In genomic region chr1:153661689-153662002, GRCm38 (mm10) we compare ENCODE assay signal across 10 mouse cellular contexts. TPM values are rescaled to one million over a fixed set of nuclear protein-coding genes. Genes with fewer than 3 reads are reported as not detected.
A peak's percentile ranks its signal among the peaks of the same experiment; 100 is the strongest.
DNase-seq lines count a peak whose midpoint lies in the region; ATAC-seq lines count a peak whose summit lies in the region.
"Had no signal": no experiment of that assay in that cellular context is flagged by ENCODE, and none has a peak within 500 bp of the region (broad histone marks: within the 10 kb centered on the region; RNA-seq: fewer than 3 reads in every experiment).

No protein-coding gene starts in this region.

- no peak overlapping the region for H3K4me3 ChIP-seq in heart, embryonic 12.5 days
- H3K4me3 ChIP-seq in forebrain, embryonic 10.5 days = peak overlapping the region; percentile 22
- no peak overlapping the region for H3K4me3 ChIP-seq in kidney, embryonic 14.5 days (ENCODE audit: low read length)
- peak overlapping the region; percentile 16 for H3K4me3 ChIP-seq in midbrain, embryonic 13.5 days (replicated peaks)

- no peaks in the 10 kb centered on the region for H3K36me3 ChIP-seq in heart, embryonic 12.5 days
- H3K36me3 ChIP-seq in forebrain, embryonic 10.5 days (replicated peaks) = no peaks in the 10 kb centered on the region
- no peaks in the 10 kb centered on the region for H3K36me3 ChIP-seq in kidney, embryonic 14.5 days (ENCODE audit: control insufficient read depth, insufficient read depth, low read length)
- no peaks in the 10 kb centered on the region for H3K36me3 ChIP-seq in midbrain, embryonic 13.5 days

- no peak overlapping the region for H3K9ac ChIP-seq in heart, embryonic 12.5 days
- no peak overlapping the region for H3K9ac ChIP-seq in kidney, embryonic 14.5 days (ENCODE audit: low read depth, low read length)
- peak overlapping the region; percentile 50 for H3K9ac ChIP-seq in midbrain, embryonic 13.5 days (replicated peaks)

- H3K4me2 ChIP-seq in heart, embryonic 12.5 days = no peak overlapping the region
- H3K4me2 ChIP-seq in kidney, embryonic 14.5 days (replicated peaks; ENCODE audit: low read depth, low read length) = no peak overlapping the region
- peak overlapping the region; percentile 48 for H3K4me2 ChIP-seq in midbrain, embryonic 13.5 days (replicated peaks)

- ATAC-seq in heart, embryonic 12.5 days (ENCODE audit: insufficient number of reproducible peaks, low FRiP score) = no peak
- peak; percentile 13; the same call in 1 of the 2 replicates for ATAC-seq in kidney, embryonic 14.5 days (ENCODE audit: low FRiP score, low TSS enrichment)
- no peak for ATAC-seq in midbrain, embryonic 13.5 days
- no peak for ATAC-seq in erythroblast, adult 5-6 weeks (replicated peaks; ENCODE audit: low FRiP score, poor library complexity, severe bottlenecking)

- 52% methylated on average over 4 of the region's 4 CpGs for WGBS in heart, embryonic 12.5 days
- 38% methylated on average over 4 of the region's 4 CpGs for WGBS in forebrain, embryonic 10.5 days
- 39% methylated on average over 4 of the region's 4 CpGs for whole genome bisulfite sequencing in kidney, embryonic 14.5 days
- WGBS in midbrain, embryonic 13.5 days = 52% methylated on average over 4 of the region's 4 CpGs

- peaks cover 23% of the 10 kb centered on the region for H3K27me3 ChIP-seq in heart, embryonic 12.5 days (replicated peaks)
- peaks cover 55% of the 10 kb centered on the region for H3K27me3 ChIP-seq in forebrain, embryonic 10.5 days (ENCODE audit: poor library complexity, severe bottlenecking)
- no peaks in the 10 kb centered on the region for H3K27me3 ChIP-seq in kidney, embryonic 14.5 days (ENCODE audit: control insufficient read depth, insufficient read depth, low read length)
- no peaks in the 10 kb centered on the region for H3K27me3 ChIP-seq in midbrain, embryonic 13.5 days

- no peak overlapping the region for H3K27ac ChIP-seq in heart, embryonic 12.5 days (ENCODE audit: poor library complexity, severe bottlenecking)
- peak overlapping the region; percentile 78 for H3K27ac ChIP-seq in forebrain, embryonic 10.5 days
- H3K27ac ChIP-seq in kidney, embryonic 14.5 days (ENCODE audit: low read depth, low read length) = no peak overlapping the region
- peak overlapping the region; percentile 88 for H3K27ac ChIP-seq in midbrain, embryonic 13.5 days

- intact Hi-C loops in heart, postnatal 36 days (cut with DNase I) = no loop called here

- peak; percentile 14 to 18 for DNase-seq in heart, postnatal 36 days
- DNase-seq in forebrain, embryonic 10.5 days (ENCODE audit: extremely low spot score, low spot score) = no peak
- no peak for DNase-seq in thymus, postnatal 0 days (ENCODE audit: low spot score)
- no peak for DNase-seq in thymus, postnatal 4 days
- DNase-seq: cerebellum, adult 11-12 months had no signal

- no peaks in the 10 kb centered on the region for H3K9me3 ChIP-seq in heart, embryonic 12.5 days (replicated peaks)
- no peaks in the 10 kb centered on the region for H3K9me3 ChIP-seq in forebrain, embryonic 10.5 days
- H3K9me3 ChIP-seq in kidney, embryonic 14.5 days (ENCODE audit: control insufficient read depth, low read length) = no peaks in the 10 kb centered on the region
- H3K9me3 ChIP-seq in midbrain, embryonic 13.5 days = no peaks in the 10 kb centered on the region

- H3K4me1 ChIP-seq in heart, embryonic 12.5 days (replicated peaks) = peaks cover 30% of the 10 kb centered on the region
- H3K4me1 ChIP-seq in forebrain, embryonic 10.5 days = peaks cover 83% of the 10 kb centered on the region
- peaks cover 12% of the 10 kb centered on the region for H3K4me1 ChIP-seq in kidney, embryonic 14.5 days (ENCODE audit: control insufficient read depth, insufficient read depth, low read length)
- peaks cover 85% of the 10 kb centered on the region for H3K4me1 ChIP-seq in midbrain, embryonic 13.5 days (replicated peaks)

RNA-seq across cellular contexts. Expression of gene Rgs8, which starts 8.8 kb away (rescaled TPM):
- not detected for total RNA-seq in heart, postnatal 36 days (2021)
- polyA plus RNA-seq in heart, embryonic 12.5 days (2016; fragmentation: Nextera tagmentation; extraction: Ambion mirVana) = 0.90 and 1.1 TPM in 2 replicates
- 9.1 and 9.6 TPM in 2 replicates for polyA plus RNA-seq in forebrain, embryonic 10.5 days (2016; fragmentation: Nextera tagmentation; extraction: Ambion mirVana)
- polyA plus RNA-seq in kidney, embryonic 14.5 days (2014; fragmentation: Nextera tagmentation; extraction: Ambion mirVana) = 0.04 and 0.10 TPM in 2 replicates
- polyA plus RNA-seq in midbrain, embryonic 13.5 days (2015; fragmentation: Nextera tagmentation; extraction: Ambion mirVana) = 32.4 and 33.6 TPM in 2 replicates
- total RNA-seq in erythroblast, adult 5-6 weeks (2015; ENCODE audit: low replicate concordance) = not detected in 2 replicates
- not detected in 2 replicates for total RNA-seq in erythroblast, adult 5-6 weeks (2017; ENCODE audit: low replicate concordance)
- polyA plus RNA-seq in thymus, postnatal 0 days (2015; fragmentation: Nextera tagmentation; extraction: Ambion mirVana) = 0.14 and 0.35 TPM in 2 replicates
- polyA plus RNA-seq: liver, embryonic 16.5 days had no signal

Comparison
In these comparisons a context has a peak if more than half of its experiments do, and no peak if none do; other contexts are left out.
1. DNase-seq: peak in heart, postnatal 36 days (2 of 2); none in forebrain, embryonic 10.5 days (single experiment), thymus, postnatal 0 days (single experiment) and thymus, postnatal 4 days (single experiment).
2. H3K27ac ChIP-seq: peak in forebrain, embryonic 10.5 days (single experiment) and midbrain, embryonic 13.5 days (single experiment); none in heart, embryonic 12.5 days (single experiment) and kidney, embryonic 14.5 days (single experiment).
3. H3K4me3 ChIP-seq: peak in forebrain, embryonic 10.5 days (single experiment) and midbrain, embryonic 13.5 days (single experiment); none in heart, embryonic 12.5 days (single experiment) and kidney, embryonic 14.5 days (single experiment).